Mouse (Mus musculus): ENCODE data around the gene Rreb1. TPM values are rescaled to one million over a fixed set of nuclear protein-coding genes. Genes with fewer than 3 reads are reported as not detected.

The Rreb1 gene
- polyA plus RNA-seq, 1 experiment from 2014 or later = 21.1 TPM

- ChIA-PET POLR2A (no interaction called here), CTCF (no interaction called here)
- ATAC-seq (no peak), DNase-seq (ENCODE audit: low read depth, low spot score) (no peak)
- in situ Hi-C loops (cut with MboI; ENCODE audit: low pct_unique_long_range_greater_than_20kb) = no loop called here
- TF ChIP-seq CTCF (IDR thresholded peaks at IDR 0.05) = no peak
- no peaks in the 10 kb centered on the region for H3K27me3 ChIP-seq
These were observed 18.2 kb upstream of the Rreb1 start for GRCm38 (mm10) chr13:37760013-37760342.

GRCm38 (mm10) chr13:37760373-37760772 lies 17.8 kb upstream of the Rreb1 start:
- TF ChIP-seq CTCF (IDR thresholded peaks at IDR 0.05) = no peak
- in situ Hi-C loops (cut with MboI; ENCODE audit: low pct_unique_long_range_greater_than_20kb) = no loop called here
- POLR2A ChIA-PET = no interaction called here
- no peaks in the 10 kb centered on the region for H3K27me3 ChIP-seq
- CTCF ChIA-PET = no interaction called here
- ATAC-seq (no peak), DNase-seq (ENCODE audit: low read depth, low spot score) (no peak)

- DNase-seq (ENCODE audit: low read depth, low spot score) (no peak), ATAC-seq (no peak)
- in situ Hi-C loops (cut with MboI; ENCODE audit: low pct_unique_long_range_greater_than_20kb) = no loop called here
- CTCF ChIA-PET = no interaction called here
- POLR2A ChIA-PET = no interaction called here
- no peak for TF ChIP-seq CTCF (IDR thresholded peaks at IDR 0.05)
- H3K27me3 ChIP-seq = no peaks in the 10 kb centered on the region
These were observed 17.0 kb upstream of the Rreb1 start for GRCm38 (mm10) chr13:37760957-37761941.

- in situ Hi-C loops (cut with MboI; ENCODE audit: low pct_unique_long_range_greater_than_20kb) = no loop called here
- DNase-seq (ENCODE audit: low read depth, low spot score) (no peak), ATAC-seq (no peak)
- no peak for TF ChIP-seq CTCF (IDR thresholded peaks at IDR 0.05)
- H3K27me3 ChIP-seq = no peaks in the 10 kb centered on the region
- ChIA-PET POLR2A (no interaction called here), CTCF (no interaction called here)
These were observed 14.3 kb upstream of the Rreb1 start for GRCm38 (mm10) chr13:37763800-37764407.

- DNase-seq (ENCODE audit: low read depth, low spot score) = no peak
- H3K27me3 ChIP-seq = peaks cover 5% of the 10 kb centered on the region
- CTCF ChIA-PET = no interaction called here
- TF ChIP-seq CTCF (IDR thresholded peaks at IDR 0.05) = no peak
- no peak for ATAC-seq
- in situ Hi-C loops (cut with MboI; ENCODE audit: low pct_unique_long_range_greater_than_20kb) = no loop called here
- POLR2A ChIA-PET = no interaction called here
These were observed 8.4 kb upstream of the Rreb1 start for GRCm38 (mm10) chr13:37769777-37770176.

- POLR2A ChIA-PET = interaction anchor here (0.6 kb wide), 1 partner anchor 169 kb away, joined by 4 read pairs; no protein-coding TSS in a partner anchor
- H3K27me3 ChIP-seq = peaks cover 5% of the 10 kb centered on the region
- in situ Hi-C loops (cut with MboI; ENCODE audit: low pct_unique_long_range_greater_than_20kb) = no loop called here
- ATAC-seq (no peak), DNase-seq (ENCODE audit: low read depth, low spot score) (no peak)
- no peak for TF ChIP-seq CTCF (IDR thresholded peaks at IDR 0.05)
- CTCF ChIA-PET = no interaction called here
These were observed 4.7 kb upstream of the Rreb1 start for GRCm38 (mm10) chr13:37773476-37773875.

- DNase-seq (ENCODE audit: low read depth, low spot score) (no peak), ATAC-seq (no peak)
- TF ChIP-seq CTCF (IDR thresholded peaks at IDR 0.05) = no peak
- POLR2A ChIA-PET = no interaction called here
- CTCF ChIA-PET = no interaction called here
- no peaks in the 10 kb centered on the region for H3K27me3 ChIP-seq
- in situ Hi-C loops (cut with MboI; ENCODE audit: low pct_unique_long_range_greater_than_20kb) = no loop called here
These were observed 1.5 kb upstream of the Rreb1 start for GRCm38 (mm10) chr13:37776675-37777074.

GRCm38 (mm10) chr13:37777351-37778146 lies 651 bp upstream of the Rreb1 start:
- no peak for ATAC-seq
- no peak for DNase-seq (ENCODE audit: low read depth, low spot score)
- ChIA-PET POLR2A (no interaction called here), CTCF (no interaction called here)
- in situ Hi-C loops (cut with MboI; ENCODE audit: low pct_unique_long_range_greater_than_20kb) = no loop called here
- no peaks in the 10 kb centered on the region for H3K27me3 ChIP-seq
- no peak for TF ChIP-seq CTCF (IDR thresholded peaks at IDR 0.05)

GRCm38 (mm10) chr13:37778594-37779231 lies 513 bp downstream of the Rreb1 start:
- CTCF ChIA-PET = no interaction called here
- H3K27me3 ChIP-seq = no peaks in the 10 kb centered on the region
- DNase-seq (ENCODE audit: low read depth, low spot score) (no peak), ATAC-seq (no peak)
- POLR2A ChIA-PET = no interaction called here
- in situ Hi-C loops (cut with MboI; ENCODE audit: low pct_unique_long_range_greater_than_20kb) = no loop called here
- TF ChIP-seq CTCF (IDR thresholded peaks at IDR 0.05) = no peak

GRCm38 (mm10) chr13:37779251-37779667 lies 1.1 kb downstream of the Rreb1 start:
- ChIA-PET POLR2A (no interaction called here), CTCF (no interaction called here)
- ATAC-seq (no peak), DNase-seq (ENCODE audit: low read depth, low spot score) (no peak)
- in situ Hi-C loops (cut with MboI; ENCODE audit: low pct_unique_long_range_greater_than_20kb) = no loop called here
- TF ChIP-seq CTCF (IDR thresholded peaks at IDR 0.05) = no peak
- no peaks in the 10 kb centered on the region for H3K27me3 ChIP-seq
